Mouse (Mus musculus) cerebellum, adult 2 months (tissue): Measurements from ENCODE around the gene Galk1.

Experiments used
- CTCF ChIP-seq: fragments of 200-500 bp; IDR thresholded peaks from 2 replicates; pipeline ENCODE4 v1.5.1; 2011; ENCODE audit warnings: low read depth, mild to moderate bottlenecking, control low read depth, low read length, moderate library complexity, borderline replicate concordance; ENCODE audit not compliant: insufficient read depth
- POLR2A ChIP-seq: fragments of 200-500 bp; IDR thresholded peaks from 2 replicates; pipeline ENCODE4 v1.6.1; 2011; ENCODE audit warnings: low read length, control low read depth, borderline replicate concordance; ENCODE audit not compliant: insufficient read depth

DNA sequence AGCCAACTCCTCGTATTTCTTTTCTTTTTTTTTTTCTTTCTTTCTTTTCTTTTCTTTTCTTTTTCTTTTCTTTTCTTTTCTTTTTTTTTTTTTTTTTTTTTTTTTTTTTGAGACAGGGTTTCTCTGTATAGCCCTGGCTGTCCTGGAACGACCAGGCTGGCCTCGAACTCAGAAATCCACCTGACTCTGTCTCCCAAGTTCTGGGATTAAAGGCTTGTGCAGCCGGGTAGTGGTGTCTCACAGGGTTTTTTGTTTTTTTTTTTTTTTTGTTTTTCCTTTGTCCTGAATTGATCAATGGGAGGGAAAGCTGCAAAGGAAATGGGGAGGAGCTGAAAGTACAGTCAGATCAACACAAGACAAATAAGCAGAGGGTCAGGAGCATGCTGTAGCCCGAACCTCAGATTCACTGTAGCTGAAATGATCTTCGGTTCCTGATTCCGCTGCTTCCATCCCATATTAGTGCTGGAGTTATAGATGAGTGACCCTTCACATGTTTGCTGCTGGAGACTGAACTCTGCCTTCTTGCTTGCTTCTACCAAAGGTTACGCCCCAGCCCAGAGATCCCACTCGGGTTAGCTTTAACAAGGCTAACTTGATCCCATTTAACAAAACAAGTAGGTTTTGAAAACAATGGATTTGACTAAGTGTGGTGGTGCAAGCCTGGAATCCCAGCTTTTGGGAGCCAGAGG is 15.8 kb upstream of the Galk1 start:
- TF ChIP-seq POLR2A (no peak), CTCF (no peak)
